Mouse (Mus musculus) small intestine, adult 2 months (tissue): ENCODE results near the gene Atg10. TPM values are rescaled to one million over a fixed set of nuclear protein-coding genes. Genes with fewer than 3 reads are reported as not detected.

Source experiments
- H3K27ac ChIP-seq: fragments of 200-500 bp; 2 replicates; pipeline ENCODE4 v1.5.1; 2012; ENCODE audit warnings: low read depth, low read length, control low read depth, inconsistent platforms; ENCODE audit not compliant: insufficient read depth
- H3K27me3 ChIP-seq: fragments of 200-500 bp; 2 replicates; pipeline ENCODE4 v1.6.1; 2012; ENCODE audit warnings: mild to moderate bottlenecking, moderate library complexity, low read length, inconsistent platforms; ENCODE audit not compliant: control insufficient read depth, insufficient read depth
- H3K36me3 ChIP-seq: fragments of 200-500 bp; 2 replicates; pipeline ENCODE4 v1.6.1; 2012; ENCODE audit warnings: mild to moderate bottlenecking, low read length, control low read depth, inconsistent platforms; ENCODE audit not compliant: control insufficient read depth, insufficient read depth
- H3K4me1 ChIP-seq: fragments of 200-500 bp; 2 replicates; pipeline ENCODE4 v1.6.1; 2012; ENCODE audit warnings: low read length, inconsistent platforms, mixed read lengths; ENCODE audit not compliant: control insufficient read depth, insufficient read depth, insufficient read length
- H3K4me3 ChIP-seq: fragments of 200-500 bp; 2 replicates; pipeline ENCODE4 v1.5.1; 2012; ENCODE audit warnings: low read depth, mild to moderate bottlenecking, control low read depth, inconsistent platforms, low read length, moderate library complexity
- CTCF ChIP-seq: fragments of 200-500 bp; IDR thresholded peaks from 2 replicates; pipeline ENCODE4 v1.5.1; 2012; ENCODE audit warnings: low read depth, mild to moderate bottlenecking, control low read depth, inconsistent platforms, low read length, moderate library complexity, mixed read lengths; ENCODE audit not compliant: insufficient replicate concordance, insufficient read length; ENCODE audit errors: extremely low read depth
- POLR2A ChIP-seq: fragments of 200-500 bp; IDR thresholded peaks from 2 replicates; pipeline ENCODE4 v1.6.1; 2012; ENCODE audit warnings: low read depth, mild to moderate bottlenecking, control low read depth, inconsistent platforms, low read length, moderate library complexity
- WGBS: fragments of 180-500 bp; shearing (Covaris S2); methylation state at CpG from one replicate; pipeline ENCODE4 v1.1.7; 2018; 5-methylcytosine and 5-hydroxymethylcytosine counted together
- polyA plus RNA-seq: library from polyadenylated mRNA; depleted of rRNA; stranded (reverse); fragments of >200 nt; gene quantifications from 2 replicates; pipeline ENCODE4 v1.2.3, GENCODE M21; 2012

The Atg10 gene
- polyA plus RNA-seq, 1 experiment = 0.16 TPM

GRCm38 (mm10) chr13:90912760-90913674 is 310.8 kb downstream of the Atg10 start:
- H3K4me3 ChIP-seq = no peak overlapping the region
- TF ChIP-seq CTCF (no peak), POLR2A (no peak)
- no peaks in the 10 kb centered on the region for H3K36me3 ChIP-seq
- H3K4me1 ChIP-seq = no peaks in the 10 kb centered on the region
- WGBS = 88% methylated on average over 17 of the region's 17 CpGs
- no peak overlapping the region for H3K27ac ChIP-seq
- no peaks in the 10 kb centered on the region for H3K27me3 ChIP-seq

- Histone ChIP-seq H3K4me1 (no peaks in the 10 kb centered on the region), H3K4me3 (no peak overlapping the region), H3K27me3 (no peaks in the 10 kb centered on the region), H3K27ac (no peak overlapping the region), H3K36me3 (no peaks in the 10 kb centered on the region)
- TF ChIP-seq CTCF = no peak
- no peak for TF ChIP-seq POLR2A
- 90% methylated on average over 12 of the region's 12 CpGs for WGBS
Observed at GRCm38 (mm10) chr13:90907376-90907775, 316.4 kb downstream of the Atg10 start.

- Histone ChIP-seq H3K4me1 (no peaks in the 10 kb centered on the region), H3K4me3 (no peak within 1 kb of the TSS), H3K36me3 (no peaks in the 10 kb centered on the region), H3K27me3 (no peaks in the 10 kb centered on the region), H3K27ac (no peak within 1 kb of the TSS)
- TF ChIP-seq POLR2A = no peak
- TF ChIP-seq CTCF = no peak
- 93% methylated on average over 5 of the region's 5 CpGs for WGBS
Observed at GRCm38 (mm10) chr13:90905176-90905575, 318.6 kb downstream of the Atg10 start, which contains the start of gene Atp6ap1l. Gene Atp6ap1l, minus strand, starts transcription at chr13:90905355.

GRCm38 (mm10) chr13:90896821-90897220 is 326.9 kb downstream of the Atg10 start:
- no peaks in the 10 kb centered on the region for H3K4me1 ChIP-seq
- H3K36me3 ChIP-seq = no peaks in the 10 kb centered on the region
- H3K27me3 ChIP-seq = no peaks in the 10 kb centered on the region
- H3K4me3 ChIP-seq = no peak overlapping the region
- 87% methylated on average over 12 of the region's 12 CpGs for WGBS
- TF ChIP-seq POLR2A (no peak), CTCF (no peak)
- no peak overlapping the region for H3K27ac ChIP-seq

GRCm38 (mm10) chr13:90896098-90896497 is 327.7 kb downstream of the Atg10 start:
- 54% methylated on average over 2 of the region's 2 CpGs for WGBS
- TF ChIP-seq CTCF (no peak), POLR2A (no peak)

GRCm38 (mm10) chr13:90894819-90895218 is 328.9 kb downstream of the Atg10 start:
- H3K4me1 ChIP-seq = no peaks in the 10 kb centered on the region
- no peak overlapping the region for H3K27ac ChIP-seq
- TF ChIP-seq CTCF (no peak), POLR2A (no peak)
- 93% methylated on average over 4 of the region's 4 CpGs for WGBS
- H3K4me3 ChIP-seq = no peak overlapping the region
- H3K27me3 ChIP-seq = no peaks in the 10 kb centered on the region
- no peaks in the 10 kb centered on the region for H3K36me3 ChIP-seq

More at GRCm38 (mm10) chr13:90896098-90896497, 327.7 kb downstream of the Atg10 start:
- no peaks in the 10 kb centered on the region for H3K4me1 ChIP-seq
- H3K27me3 ChIP-seq = no peaks in the 10 kb centered on the region
- no peak overlapping the region for H3K27ac ChIP-seq
- H3K36me3 ChIP-seq = no peaks in the 10 kb centered on the region
- H3K4me3 ChIP-seq = no peak overlapping the region

GRCm38 (mm10) chr13:90890111-90890510 is 333.7 kb downstream of the Atg10 start:
- Histone ChIP-seq H3K36me3 (no peaks in the 10 kb centered on the region), H3K27me3 (no peaks in the 10 kb centered on the region), H3K27ac (no peak overlapping the region), H3K4me1 (peaks cover 3% of the 10 kb centered on the region; the same call in 1 of the 2 replicates), H3K4me3 (no peak overlapping the region)
- no peak for TF ChIP-seq CTCF
- TF ChIP-seq POLR2A = no peak
- WGBS = 87% methylated on average over 5 of the region's 5 CpGs
